Mouse (Mus musculus) bone marrow, adult 2 months (tissue): ENCODE results near the gene Zfp809.

Source experiments
- CTCF ChIP-seq: fragments of 200-500 bp; IDR thresholded peaks from 2 replicates; pipeline ENCODE4 v1.5.1; 2011; ENCODE audit warnings: low read length, control low read depth; ENCODE audit not compliant: control insufficient read depth, insufficient read depth
- POLR2A ChIP-seq: fragments of 200-500 bp; IDR thresholded peaks from 2 replicates; pipeline ENCODE4 v1.6.1; 2011; ENCODE audit warnings: low read depth, mild to moderate bottlenecking, control low read depth, low read length, borderline replicate concordance; ENCODE audit not compliant: control insufficient read depth

- TF ChIP-seq CTCF: no peak
- no peak for TF ChIP-seq POLR2A
These were observed 11.7 kb upstream of the Zfp809 start for GRCm38 (mm10) chr9:22213785-22214194.
